Mouse (Mus musculus) C2C12 (cell line): ENCODE measurements around the gene Dnajc8.
"Not testable (repeated sequence)": the region's sequence is repeated elsewhere in the genome, so short reads cannot be mapped to it uniquely, and the experiment has no call there.

ENCODE experiments used
- CEBPB ChIP-seq: IDR thresholded peaks from one replicate; pipeline ENCODE4 v1.6.1; 2011; ENCODE audit warnings: low read depth, mild to moderate bottlenecking, control low read depth, moderate library complexity
- CTCF ChIP-seq: IDR thresholded peaks from one replicate; pipeline ENCODE4 v1.5.1; 2011; ENCODE audit not compliant: control insufficient read depth, insufficient read depth, insufficient read length
- FOSL1 ChIP-seq: IDR thresholded peaks from one replicate; pipeline ENCODE4 v1.8.0; 2011; ENCODE audit warnings: mild to moderate bottlenecking, low read length; ENCODE audit not compliant: poor library complexity, insufficient read depth, severe bottlenecking
- MAX ChIP-seq: IDR thresholded peaks from one replicate; pipeline ENCODE4 v1.6.1; 2011; ENCODE audit warnings: mild to moderate bottlenecking, control low read depth
- MYOD1 ChIP-seq: IDR thresholded peaks from one replicate; pipeline ENCODE4 v1.6.1; 2011; ENCODE audit warnings: low read depth; ENCODE audit not compliant: control insufficient read depth, insufficient read length
- USF1 ChIP-seq: IDR thresholded peaks from one replicate; pipeline ENCODE4 v1.6.1; 2011; ENCODE audit warnings: low read depth, mild to moderate bottlenecking, control low read depth, moderate library complexity

GRCm38 (mm10) chr4:132601242-132601641, 65.9 kb downstream of the Dnajc8 start:
- not testable (repeated sequence) for TF ChIP-seq CTCF, MYOD1, MAX, CEBPB, USF1, FOSL1
